Mouse (Mus musculus): ENCODE data around the gene Spats2l. TPM values are rescaled to one million over a fixed set of nuclear protein-coding genes. Genes with fewer than 3 reads are reported as not detected.

Gene Spats2l
- total and polyA plus RNA-seq, 3 experiments = 3.0 to 6.6 (median 6.0) TPM

DNA sequence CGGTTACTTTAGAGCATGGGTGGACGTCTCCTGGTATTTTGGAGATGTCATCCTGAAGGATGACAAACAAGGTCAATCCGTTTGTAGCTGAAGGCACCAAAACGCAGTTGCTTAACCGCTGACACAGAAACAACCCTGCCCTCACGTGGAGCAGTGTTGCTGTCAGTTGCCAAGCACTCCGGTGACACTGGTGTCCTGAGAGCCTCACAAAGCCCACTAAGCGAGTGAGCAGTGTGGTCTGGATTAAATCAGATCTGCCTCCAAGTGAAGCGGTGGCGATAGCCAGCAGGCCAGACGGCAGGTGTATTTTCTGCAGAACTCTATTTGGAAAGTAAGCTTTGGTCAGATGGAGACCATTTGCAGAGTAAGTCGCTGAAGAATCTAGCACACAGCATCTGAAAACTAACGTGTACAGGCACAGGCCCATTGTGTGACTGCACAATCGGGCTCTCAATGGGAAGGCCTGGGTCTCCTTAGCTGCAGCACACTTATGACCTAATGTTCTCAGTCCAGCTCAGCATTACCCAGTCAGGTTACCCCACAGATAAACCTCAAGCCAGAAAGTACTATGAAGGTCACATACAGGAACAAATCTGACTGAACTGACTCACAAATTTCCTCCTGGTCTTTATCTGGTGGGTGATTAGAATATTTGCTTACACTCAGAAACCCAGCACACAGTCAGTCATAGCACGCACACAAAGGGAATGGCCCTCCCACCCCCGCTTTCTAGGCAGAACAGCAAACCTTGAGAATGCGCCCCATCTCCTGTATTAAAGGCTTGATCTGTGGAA is 51.2 kb downstream of the Spats2l start:
- DNase-seq = peak; percentile 36

DNA sequence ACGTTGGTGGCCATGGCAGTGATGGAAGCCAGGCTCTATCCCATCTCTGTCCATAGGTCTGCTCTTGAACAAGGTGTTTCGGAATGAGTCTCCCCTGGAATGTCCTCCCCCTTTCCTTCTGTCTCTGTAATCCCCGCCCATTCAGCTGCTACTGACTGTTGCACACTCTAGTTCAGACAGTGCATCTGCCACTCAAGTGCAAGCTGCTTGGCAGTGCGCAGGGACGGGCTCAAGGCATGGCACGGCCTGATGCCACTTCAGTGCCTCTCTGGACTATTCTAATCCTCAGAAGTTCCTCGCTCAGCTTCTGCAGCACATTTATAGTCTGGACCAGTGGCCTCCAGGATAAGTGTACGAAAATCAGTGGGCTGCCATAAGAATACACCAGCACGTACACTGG is 52.3 kb downstream of the Spats2l start:
- no peak for DNase-seq

DNA sequence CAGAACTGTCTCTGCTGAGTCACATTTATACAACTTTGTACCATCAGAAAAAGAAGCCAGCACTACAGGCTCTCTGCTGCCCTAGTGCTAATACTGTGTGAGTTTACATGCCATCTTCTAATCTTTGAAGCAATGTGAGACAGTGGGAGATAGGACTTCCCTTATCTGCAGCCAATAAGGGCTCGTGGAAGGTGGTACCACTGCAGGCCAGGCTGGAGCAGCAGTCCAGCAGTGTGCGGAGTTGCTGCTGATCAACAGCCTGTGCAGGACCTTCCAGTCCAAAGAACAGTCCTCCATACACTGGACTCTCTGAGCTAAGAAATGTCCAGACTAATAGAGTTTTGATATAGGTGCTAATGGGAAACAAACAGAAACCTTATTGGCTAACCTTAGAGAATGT is 59.2 kb downstream of the Spats2l start:
- no peak for DNase-seq

DNA sequence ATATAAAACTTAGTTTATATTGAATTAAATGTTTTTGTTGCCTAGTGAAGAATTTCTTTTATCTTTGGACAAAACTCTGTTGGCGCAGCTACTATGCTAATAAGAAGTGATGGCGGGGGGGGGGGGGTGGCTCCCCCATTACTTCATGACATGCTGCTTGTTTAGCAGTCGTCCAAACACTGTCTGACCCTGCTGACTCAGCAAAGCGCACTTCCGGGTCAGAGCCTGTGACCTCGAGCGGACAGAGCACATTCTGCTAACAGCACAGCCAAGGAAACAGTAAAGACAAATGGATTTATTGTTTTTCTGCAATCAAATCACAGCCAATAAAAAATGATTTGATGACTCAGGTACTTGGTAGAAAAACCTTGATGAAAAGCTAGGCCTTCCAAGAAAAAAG is 61.2 kb downstream of the Spats2l start:
- DNase-seq = peak; percentile 58

DNA sequence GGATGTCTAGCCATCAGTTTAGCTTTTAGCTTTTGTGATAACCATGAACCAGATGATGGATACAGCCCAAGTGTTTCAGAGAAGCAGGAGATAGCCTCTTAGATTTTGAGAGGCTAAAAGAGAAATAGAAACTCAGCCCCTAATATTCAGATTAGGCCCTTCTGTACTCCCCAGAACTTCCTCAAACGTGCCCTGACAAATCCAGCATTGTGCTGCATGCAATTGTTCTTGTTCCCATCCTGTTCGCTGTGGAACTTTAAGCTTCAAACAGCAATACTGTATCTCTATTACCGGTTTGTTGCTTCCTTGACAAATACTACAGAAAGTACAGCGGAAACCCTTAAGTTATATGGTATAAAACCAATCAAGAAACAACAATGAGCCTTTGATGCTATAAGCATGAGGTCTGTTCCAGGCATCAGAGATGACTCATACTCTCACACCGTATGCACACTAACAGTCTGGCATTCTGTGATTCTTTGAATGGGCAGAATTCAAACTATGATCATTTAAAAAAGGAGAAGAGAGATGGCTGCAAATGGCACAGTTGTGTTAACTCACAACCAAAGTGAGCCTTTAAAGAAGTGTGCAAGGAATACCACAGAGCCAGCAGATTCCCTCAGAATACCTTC is 62.8 kb downstream of the Spats2l start:
- DNase-seq = no peak

DNA sequence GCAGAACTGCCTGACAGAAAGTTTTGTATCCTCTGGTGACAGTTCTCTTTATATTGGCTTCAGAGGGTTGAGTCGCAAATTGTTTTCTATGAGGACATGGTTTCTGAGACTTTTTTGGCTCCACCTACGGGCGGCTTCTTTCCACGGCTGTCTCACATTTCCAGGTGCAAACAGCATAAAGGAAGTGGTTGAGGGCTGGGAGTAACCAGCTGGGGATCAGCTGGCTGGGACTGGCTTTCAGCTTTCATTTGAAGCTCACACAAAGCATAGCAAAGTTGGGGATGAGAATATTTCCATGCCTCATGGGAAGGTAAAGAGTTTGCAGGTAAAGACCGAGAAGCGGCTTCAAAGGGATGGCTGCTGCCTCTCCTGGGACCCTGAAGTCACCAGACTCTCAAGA is 65.9 kb downstream of the Spats2l start:
- no peak for DNase-seq

DNA sequence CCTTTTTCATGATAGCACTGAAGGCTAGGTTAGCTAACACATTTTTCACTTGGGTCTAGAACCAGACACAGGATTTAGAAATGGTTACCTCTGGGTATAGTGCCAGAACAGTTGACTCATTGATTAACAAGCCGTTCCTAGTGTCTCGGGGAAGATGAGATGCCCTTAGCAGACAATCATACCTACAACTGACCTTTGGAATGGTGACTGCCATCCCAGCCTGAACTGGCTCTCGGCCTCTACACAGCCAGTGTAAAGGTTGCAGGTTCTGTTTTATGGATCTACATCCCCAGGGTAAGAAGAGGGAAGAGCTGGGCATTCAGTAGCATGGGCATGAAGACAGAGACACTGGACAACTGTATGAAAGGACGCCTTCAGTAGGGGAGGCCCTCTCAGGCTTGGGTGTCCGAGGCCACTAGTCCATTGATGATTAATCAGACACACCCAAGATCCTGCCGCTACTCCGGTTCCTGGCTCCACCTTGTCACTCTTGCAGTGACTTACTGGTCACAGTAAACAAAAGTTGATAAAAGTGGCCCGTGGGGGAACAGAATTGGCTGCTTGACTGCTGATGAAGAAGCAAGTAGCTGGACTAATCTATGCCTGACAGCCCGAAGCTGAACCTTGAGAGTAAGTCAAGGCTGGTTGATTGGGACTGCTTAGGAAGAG is 71.2 kb downstream of the Spats2l start:
- no peak for DNase-seq

DNA sequence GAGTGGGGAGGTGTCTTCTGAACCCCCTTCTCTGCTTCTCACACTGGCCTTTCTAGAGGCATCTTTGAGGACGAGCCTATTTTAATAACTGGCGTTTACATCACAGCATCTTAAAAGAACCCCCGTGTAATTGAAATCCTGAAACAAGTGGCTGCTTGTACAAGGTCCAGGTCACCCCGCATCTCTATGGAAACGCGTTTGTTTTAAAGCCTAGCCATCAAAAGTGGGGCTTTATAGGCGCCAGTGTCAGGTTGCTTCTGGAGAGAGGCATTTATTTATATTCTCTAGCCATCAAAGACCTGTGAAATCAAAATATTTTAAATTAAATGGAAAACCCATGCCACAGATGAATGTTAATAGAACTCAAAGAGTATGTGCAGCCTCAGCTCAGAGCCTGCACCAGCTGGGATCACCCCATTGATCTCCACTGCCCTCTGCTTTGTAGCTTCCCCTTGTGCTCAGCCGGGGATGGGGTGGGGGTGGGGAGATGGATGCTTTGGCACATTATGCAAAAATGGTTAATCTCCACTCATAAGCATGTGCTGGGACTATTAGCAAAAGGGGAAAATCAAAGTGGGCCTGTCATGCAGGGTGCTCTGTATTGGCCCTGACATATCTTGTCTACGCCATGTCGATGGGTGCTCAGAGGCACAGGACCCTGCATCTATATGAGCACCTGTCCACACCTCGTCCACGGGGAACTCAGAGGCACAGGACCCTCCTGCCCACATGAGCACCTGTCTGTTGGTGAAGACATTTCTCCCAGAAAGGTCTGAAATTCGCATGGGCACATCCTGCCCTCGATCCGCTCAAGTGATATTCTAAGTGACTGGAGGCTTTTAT is 73.1 kb downstream of the Spats2l start:
- no peak for DNase-seq

DNA sequence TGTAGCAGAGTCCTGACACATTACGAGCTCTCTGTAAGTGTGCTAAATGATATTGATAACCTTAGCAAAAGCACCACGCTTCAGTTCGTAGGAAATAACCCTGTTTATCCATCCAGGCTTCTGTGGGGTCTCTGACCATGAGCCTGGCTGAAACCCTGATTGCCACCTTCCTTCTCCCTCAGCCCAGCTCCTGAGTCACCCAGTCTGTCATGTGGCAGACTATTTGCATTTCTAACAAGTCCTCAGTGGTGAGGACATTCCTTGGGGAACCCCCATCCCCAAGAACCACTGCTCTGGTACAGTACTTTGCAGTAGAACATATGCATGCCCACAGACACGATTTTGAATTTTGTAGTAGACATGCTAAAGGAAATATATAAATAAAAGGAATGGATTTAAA is 75.1 kb downstream of the Spats2l start:
- DNase-seq = no peak

DNA sequence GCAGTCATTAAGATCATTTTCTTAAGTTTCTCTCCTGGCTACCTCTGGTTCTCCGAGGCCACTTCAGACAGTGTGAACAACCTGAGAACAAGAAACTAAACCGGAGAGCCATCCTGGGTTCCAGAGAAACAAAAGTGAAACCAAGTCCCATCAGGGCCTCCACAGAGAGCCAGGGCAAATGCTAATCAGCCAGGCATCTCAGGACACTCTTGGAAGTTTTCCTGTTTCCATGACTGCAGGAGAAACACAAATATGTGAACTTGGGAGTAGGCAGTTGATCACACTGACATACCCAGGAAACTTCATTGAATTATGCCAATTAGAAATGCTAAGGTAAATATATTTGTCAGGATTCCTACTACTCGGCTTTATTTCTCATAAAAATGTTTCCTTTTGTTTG is 76.0 kb downstream of the Spats2l start:
- DNase-seq = peak; percentile 36

DNA sequence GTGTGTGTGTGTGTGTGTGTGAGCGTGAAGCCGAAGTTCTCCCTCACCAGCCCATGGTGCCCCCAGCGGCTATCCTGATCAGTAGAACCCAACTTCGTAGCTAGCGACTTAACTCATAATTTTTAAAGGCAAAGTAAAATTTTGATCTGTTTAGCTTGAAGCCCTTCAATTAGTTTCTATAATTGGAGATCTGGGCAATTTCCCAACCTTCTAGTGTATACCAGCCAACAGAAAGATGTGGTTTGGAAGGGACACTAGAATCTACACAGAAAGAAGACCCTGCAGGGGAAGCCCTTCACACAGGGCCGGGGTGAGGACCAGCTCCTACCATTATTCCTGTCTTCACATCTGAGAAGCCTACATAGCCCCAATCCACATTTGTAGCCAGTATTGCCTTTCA is 77.9 kb downstream of the Spats2l start:
- no peak for DNase-seq

DNA sequence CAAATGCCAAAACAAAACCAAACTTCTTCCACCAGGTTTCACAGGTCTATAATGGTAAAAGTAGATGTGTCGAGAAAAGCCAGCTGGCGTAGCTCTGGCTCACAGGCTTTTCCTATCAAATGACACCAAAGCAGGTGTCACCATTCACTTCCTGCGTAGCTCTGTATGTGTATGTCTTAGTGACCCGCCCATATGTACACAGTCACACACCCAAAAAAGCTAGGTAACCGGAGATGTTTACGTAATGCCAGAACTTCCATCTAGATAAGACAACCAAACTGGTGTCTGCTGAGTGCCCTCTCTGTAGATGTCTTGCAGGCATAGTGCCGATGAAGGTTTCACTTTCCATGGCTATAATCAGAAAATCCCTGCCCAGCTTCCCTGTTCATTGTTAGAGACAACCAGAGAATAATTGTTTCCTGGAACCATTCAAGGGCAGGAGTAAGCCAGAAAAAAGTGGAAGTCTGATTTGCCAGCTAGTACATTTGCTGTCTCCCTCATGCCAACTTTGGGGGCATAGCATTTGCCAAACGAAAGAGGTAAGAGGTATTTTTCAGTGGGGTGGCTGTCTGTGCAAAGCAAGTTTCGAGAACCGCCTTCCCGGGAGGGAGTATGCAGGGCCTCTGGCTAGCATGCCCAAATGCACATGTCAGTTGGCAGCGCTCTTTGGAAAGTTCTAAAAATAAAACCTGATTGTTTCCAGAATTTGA is 78.8 kb downstream of the Spats2l start:
- DNase-seq = peak; percentile 19

DNA sequence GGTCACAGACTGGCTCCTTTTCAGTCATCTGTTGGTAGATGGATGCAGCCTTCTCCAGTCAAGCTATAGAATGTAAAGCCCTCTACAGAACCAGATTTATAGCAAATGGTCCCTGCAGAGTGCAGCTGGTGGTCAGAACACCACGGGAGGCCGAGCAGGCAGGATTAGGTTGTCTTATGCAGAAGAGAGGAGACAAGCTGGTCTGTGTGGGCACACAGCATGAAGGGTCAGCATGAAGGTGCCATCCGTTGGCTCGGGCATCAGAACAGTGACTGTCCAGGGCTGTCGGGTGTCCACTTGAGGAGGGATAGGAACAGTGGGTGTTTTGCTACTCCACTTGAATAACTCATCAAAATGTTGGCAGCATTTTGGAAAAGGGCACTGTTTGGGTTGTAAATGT is 83.8 kb downstream of the Spats2l start:
- no peak for DNase-seq

DNA sequence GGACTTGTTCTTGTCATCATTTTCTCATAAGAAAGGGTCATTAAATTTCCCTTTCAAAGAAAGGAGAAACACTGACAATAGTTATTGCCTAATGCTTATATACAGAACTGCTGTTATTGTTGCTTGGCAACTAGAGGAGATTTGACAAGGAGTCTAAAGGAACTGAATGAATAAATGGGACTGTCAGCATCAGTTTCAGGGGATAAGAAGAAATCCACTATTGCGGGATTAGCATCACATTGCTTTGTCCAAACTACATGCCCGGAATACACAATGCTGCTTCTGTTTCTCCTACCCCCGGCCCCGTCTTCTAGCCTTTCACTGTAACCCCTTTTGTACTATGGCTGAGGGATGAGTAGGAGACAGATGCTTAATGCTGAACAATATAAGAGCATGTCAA is 88.1 kb downstream of the Spats2l start:
- DNase-seq = no peak

DNA sequence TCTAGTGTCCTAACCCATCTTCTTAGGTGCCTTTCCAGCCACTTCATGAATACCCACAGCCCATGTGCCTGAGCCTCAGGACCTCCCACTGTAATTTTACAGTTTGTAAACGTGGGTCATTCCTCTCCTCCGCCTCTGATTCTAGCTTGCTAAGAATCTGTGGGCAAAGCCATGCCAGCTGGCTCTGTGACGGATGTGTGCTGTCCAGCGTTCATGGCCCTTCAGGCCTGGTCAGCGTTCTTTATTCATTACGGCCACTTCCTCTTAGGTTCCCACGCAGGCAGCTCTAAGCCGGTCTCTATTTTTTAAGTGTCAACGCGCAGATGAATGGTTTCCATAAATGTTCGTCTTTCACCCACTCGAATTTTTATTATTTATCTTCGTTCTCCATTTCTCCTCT is 94.7 kb downstream of the Spats2l start:
- DNase-seq = no peak

DNA sequence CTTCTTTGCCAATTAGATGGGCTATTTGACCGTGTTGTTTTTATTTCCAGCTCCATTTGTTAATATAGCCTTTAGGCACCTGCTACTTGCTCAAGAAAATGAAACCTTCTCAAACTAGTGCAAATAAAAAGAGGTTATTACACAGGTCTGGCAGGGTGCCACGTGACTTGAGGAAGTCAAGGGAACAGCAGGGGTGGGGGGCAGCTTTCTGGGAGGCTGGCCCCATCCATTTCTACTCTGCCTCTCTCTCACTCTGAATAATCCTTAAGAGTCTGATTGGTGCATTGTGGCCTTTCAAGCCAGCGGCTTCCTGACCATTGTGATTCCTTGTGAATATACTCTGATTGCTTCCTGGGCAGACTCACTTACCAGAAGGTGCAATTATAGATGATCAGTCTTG is 98.0 kb downstream of the Spats2l start:
- no peak for DNase-seq

DNA sequence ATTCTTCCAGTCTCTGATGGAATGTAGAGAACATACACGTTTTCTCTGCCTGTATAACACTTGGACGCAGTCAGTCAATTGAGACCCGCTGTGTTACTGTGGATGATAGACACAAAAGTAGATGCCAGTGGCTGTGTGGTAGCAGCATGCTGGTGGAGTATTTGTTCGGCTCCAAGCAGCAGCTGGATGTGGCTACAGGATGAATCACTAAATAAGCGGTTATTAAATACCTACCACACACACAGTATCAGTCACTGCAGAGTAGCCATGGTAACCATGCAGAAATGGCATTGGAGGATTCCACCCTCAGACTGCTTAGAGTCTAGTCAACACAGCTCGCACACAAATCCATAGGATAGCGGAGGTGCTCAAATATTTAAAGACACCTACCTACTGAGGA is 100.0 kb downstream of the Spats2l start:
- no peak for DNase-seq

DNA sequence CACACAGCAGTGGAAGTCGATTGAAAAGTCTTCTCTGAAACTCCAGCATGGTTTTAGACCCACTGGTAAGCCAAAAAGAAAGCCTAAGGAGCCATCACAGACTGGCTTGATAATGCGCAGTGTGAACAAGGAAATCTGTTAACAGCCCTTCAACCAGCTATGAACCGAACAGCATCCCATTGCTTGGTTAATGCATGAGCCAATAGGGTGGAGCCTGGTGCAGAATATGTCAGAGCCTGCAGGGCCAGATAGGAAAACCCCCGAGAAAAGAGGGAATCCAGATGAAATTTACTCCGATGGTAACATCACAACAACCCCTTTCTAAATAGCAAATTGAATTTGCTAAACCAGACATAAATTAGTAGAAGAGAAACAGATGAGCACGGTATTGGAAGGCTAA is 101.1 kb downstream of the Spats2l start:
- DNase-seq = no peak

DNA sequence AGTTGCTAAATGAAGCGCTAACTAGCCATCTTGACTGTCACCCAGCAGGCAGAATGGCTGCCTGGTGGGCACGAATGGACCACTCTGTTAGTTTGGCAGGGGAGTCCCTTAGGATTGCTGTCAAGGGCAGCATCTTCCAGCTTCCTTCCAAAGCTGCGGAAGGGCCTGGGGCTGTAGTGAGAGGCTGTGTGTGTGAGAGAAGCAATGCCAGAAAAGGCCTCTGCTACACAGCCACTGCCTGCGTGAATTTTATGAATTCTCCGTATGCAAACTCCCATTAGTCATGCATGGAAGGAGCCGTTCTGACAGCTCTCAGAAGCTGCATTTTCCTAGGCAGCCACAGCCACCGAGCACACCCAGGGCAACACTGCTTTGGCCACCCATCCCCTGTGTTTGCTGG is 101.5 kb downstream of the Spats2l start:
- DNase-seq = no peak

DNA sequence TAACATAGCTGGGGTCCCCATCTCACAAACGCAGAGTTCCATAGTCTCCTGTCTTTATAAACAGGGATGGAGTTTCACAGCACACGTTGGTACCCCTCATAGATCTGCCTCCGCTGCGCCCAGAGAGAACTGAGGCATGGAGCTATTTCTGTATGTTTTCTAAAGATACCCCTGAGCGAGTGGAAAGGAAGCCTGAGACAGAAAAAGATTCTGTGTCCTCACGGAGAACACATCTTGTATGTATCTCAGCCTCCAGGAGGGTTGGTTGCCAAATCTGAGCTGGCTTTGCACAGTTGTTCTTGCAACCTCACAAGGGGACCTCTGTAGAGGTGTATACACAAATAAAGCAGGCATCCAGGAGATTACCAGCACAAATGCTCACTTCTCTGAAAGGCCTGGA is 105.0 kb downstream of the Spats2l start:
- DNase-seq = no peak

DNA sequence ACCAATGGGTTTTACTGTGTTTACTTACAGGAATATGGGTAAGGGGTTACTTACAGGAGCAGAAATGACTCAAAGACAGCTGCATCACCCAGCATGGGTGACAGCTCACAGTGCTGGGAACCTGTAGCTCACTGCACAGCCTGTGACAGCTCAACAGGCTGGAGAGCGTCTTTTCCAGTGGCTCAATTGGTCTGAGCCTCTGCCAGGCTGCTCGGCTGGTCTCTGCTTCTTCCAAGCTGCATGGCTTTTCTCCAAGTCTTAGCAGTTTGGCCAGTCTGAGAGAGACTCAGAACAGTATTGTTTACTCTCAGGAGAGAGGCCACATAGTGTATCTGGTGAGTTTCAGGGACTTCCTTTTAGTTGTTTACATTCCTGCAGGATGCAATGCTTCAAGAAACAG is 110.9 kb downstream of the Spats2l start:
- DNase-seq = no peak

DNA sequence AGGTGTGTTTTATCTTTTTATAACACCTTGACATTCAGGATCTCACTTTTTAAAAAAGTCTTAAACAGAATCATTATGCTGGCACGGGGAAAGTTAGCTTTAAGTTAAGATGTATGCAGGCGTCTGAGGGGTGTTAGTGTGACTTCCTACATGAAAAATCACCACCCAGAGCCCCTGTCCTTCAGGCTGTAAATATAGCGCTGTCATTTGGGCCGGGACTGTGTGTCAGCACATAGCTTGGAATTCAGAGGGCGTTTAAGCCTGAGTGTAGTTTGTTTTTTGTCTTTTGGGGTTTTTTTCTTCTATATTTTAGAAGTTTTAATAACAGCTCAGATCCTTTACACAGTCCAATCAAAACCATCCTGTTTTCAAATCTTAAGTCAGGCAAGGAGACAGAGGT is 115.8 kb downstream of the Spats2l start:
- no peak for DNase-seq
